Mouse (Mus musculus) liver, postnatal 0 days (tissue): ENCODE measurements around the gene Macf1. TPM values are rescaled to one million over a fixed set of nuclear protein-coding genes. Genes with fewer than 3 reads are reported as not detected.

Experiments used
- ATAC-seq: fragments of 200-750 bp; cut with Nextera tagmentation; 2 replicates; pipeline ENCODE4 v1.8.0; 2017; ENCODE audit warnings: mild to moderate bottlenecking, moderate library complexity
- DNase-seq: peaks from one replicate; pipeline ENCODE4 v3.0.0-alpha.2; 2016
- H3K27ac ChIP-seq: fragments of 300-500 bp; sonication (generic); 2 replicates; pipeline ENCODE4 v1.5.1; 2014; ENCODE audit warnings: antibody characterized with exemption, moderate library complexity, mild to moderate bottlenecking, low read depth
- H3K27me3 ChIP-seq: fragments of 300-500 bp; sonication (generic); 2 replicates; pipeline ENCODE4 v1.6.1; 2014; ENCODE audit warnings: low read length, control low read depth, mixed read lengths; ENCODE audit not compliant: insufficient read depth
- H3K36me3 ChIP-seq: fragments of 300-500 bp; sonication (generic); replicated peaks from 2 replicates; pipeline ENCODE4 v1.6.1; 2014; ENCODE audit warnings: mild to moderate bottlenecking, control low read depth, low read length, moderate library complexity, mixed read lengths; ENCODE audit not compliant: insufficient read depth
- H3K4me1 ChIP-seq: fragments of 300-500 bp; sonication (generic); 2 replicates; pipeline ENCODE4 v1.6.1; 2014; ENCODE audit warnings: antibody characterized with exemption, mild to moderate bottlenecking, control low read depth; ENCODE audit not compliant: insufficient read depth
- H3K4me2 ChIP-seq: fragments of 300-500 bp; sonication (generic); 2 replicates; pipeline ENCODE4 v1.6.1; 2014; ENCODE audit warnings: low read depth, mild to moderate bottlenecking, low read length, moderate library complexity, mixed read lengths
- H3K4me3 ChIP-seq: fragments of 300-500 bp; sonication (generic); 2 replicates; pipeline ENCODE4 v1.5.1; 2014; ENCODE audit warnings: low read depth, low read length
- H3K9ac ChIP-seq: fragments of 300-500 bp; sonication (generic); replicated peaks from 2 replicates; pipeline ENCODE4 v1.6.1; 2014; ENCODE audit warnings: mild to moderate bottlenecking, moderate library complexity
- H3K9me3 ChIP-seq: fragments of 300-500 bp; sonication (generic); 2 replicates; pipeline ENCODE4 v1.6.1; 2016; ENCODE audit warnings: mild to moderate bottlenecking, control low read depth, low read length, mixed read lengths
- CTCF ChIP-seq: sonication (generic); IDR thresholded peaks from 2 replicates; pipeline ENCODE4 v1.5.1; 2016; ENCODE audit warnings: antibody characterized with exemption, low read depth
- EP300 ChIP-seq: IDR thresholded peaks from 2 replicates; pipeline ENCODE4 v1.6.1; 2016; ENCODE audit warnings: antibody characterized with exemption, low read depth, mild to moderate bottlenecking
- WGBS: fragments of 180-500 bp; shearing (Covaris S2); extraction: QIAGEN DNeasy Blood & Tissue Kit; methylation state at CpG from one replicate; pipeline ENCODE4 v1.1.7; 2014; ENCODE audit not compliant: insufficient replicate concordance; 5-methylcytosine and 5-hydroxymethylcytosine counted together
- polyA plus RNA-seq: library from polyadenylated mRNA; unstranded; fragments of >200 nt; fragmentation: Nextera tagmentation; extraction: Ambion mirVana; gene quantifications from 2 replicates; pipeline ENCODE4 v1.2.1, GENCODE M21; 2015

Macf1 gene
- polyA plus RNA-seq, 1 experiment from 2014 or later = 11.3 TPM

- no peak for DNase-seq
- ATAC-seq = no peak
- no peak overlapping the region for H3K27ac ChIP-seq
- H3K9me3 ChIP-seq = no peaks in the 10 kb centered on the region
- no peaks in the 10 kb centered on the region for H3K36me3 ChIP-seq
- WGBS = 81% methylated on average over 10 of the region's 10 CpGs
- TF ChIP-seq EP300 (no peak), CTCF (no peak)
- H3K9ac ChIP-seq = no peak overlapping the region
- no peak overlapping the region for H3K4me2 ChIP-seq
- H3K4me3 ChIP-seq = no peak overlapping the region
- peaks cover 20% of the 10 kb centered on the region for H3K27me3 ChIP-seq
- H3K4me1 ChIP-seq = 0 out of 2 replicates have a peak, but pooled peaks cover 3% of the 10 kb centered on the region
Observed at GRCm38 (mm10) chr4:123690311-123690710, 6.2 kb upstream of the Macf1 start.

- under 1% methylated on average over 23 of the region's 89 CpGs for WGBS
- peak overlapping the region; percentile 30; the same call in 1 of the 2 replicates for H3K27ac ChIP-seq
- peak overlapping the region; percentile 64 for H3K4me3 ChIP-seq
- H3K27me3 ChIP-seq = peaks cover 23% of the 10 kb centered on the region
- ATAC-seq (peak; percentile 72), DNase-seq (peak; percentile 64)
- H3K4me1 ChIP-seq = 0 out of 2 replicates have a peak, but pooled peaks cover 3% of the 10 kb centered on the region
- no peaks in the 10 kb centered on the region for H3K36me3 ChIP-seq
- peak overlapping the region; percentile 91 for H3K4me2 ChIP-seq
- no peak for TF ChIP-seq CTCF
- TF ChIP-seq EP300 = no peak
- H3K9me3 ChIP-seq = no peaks in the 10 kb centered on the region
- peak overlapping the region; percentile 60 for H3K9ac ChIP-seq
Observed at GRCm38 (mm10) chr4:123687025-123687781, 3.0 kb upstream of the Macf1 start.

DNA sequence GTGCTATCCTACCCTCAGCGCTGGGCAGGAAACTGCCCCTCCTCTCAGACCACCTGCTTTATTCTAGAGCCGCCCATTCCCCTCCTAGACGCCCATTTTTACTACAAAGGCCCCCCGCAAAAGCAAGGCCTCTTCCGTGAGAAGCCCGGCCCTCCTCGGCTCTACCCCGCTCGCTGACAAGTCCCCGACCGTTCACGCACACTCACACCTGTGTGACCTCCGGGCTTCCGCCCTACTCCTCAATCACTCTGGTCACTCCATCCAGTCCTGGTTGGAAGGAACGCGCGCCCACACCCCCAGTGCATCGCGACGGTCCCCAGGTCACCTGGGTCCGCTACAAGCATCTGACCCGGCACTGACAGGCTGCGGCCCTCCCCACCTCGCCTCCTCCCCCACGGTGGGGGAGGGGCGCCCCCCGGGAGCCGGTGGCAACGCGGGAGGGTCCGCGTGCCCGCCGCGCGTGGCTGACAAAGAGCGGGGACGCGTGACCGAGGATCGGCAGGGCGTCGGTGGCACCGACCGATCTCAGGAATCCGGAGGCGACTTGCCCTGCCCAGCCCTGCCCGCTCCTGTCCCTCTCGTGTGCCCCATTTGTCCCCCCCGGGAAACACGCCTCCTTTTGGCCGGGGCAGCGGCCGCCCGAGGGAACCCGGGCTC lies 2.3 kb upstream of the Macf1 start:
- Histone ChIP-seq H3K4me3 (peak overlapping the region; percentile 64), H3K9ac (peak overlapping the region; percentile 60), H3K9me3 (no peaks in the 10 kb centered on the region), H3K4me2 (peak overlapping the region; percentile 91), H3K27ac (0 out of 2 replicates have a peak overlapping the region, but pooled peaks have one; percentile 30), H3K36me3 (no peaks in the 10 kb centered on the region), H3K27me3 (peaks cover 23% of the 10 kb centered on the region), H3K4me1 (0 out of 2 replicates have a peak, but pooled peaks cover 3% of the 10 kb centered on the region)
- DNase-seq (no peak), ATAC-seq (peak; percentile 38; the same call in 1 of the 2 replicates)
- 5% methylated on average over 33 of the region's 56 CpGs for WGBS
- TF ChIP-seq CTCF (0 out of 2 replicates have a peak, but pooled peaks have one; percentile 6), EP300 (no peak)

- no peak overlapping the region for H3K9ac ChIP-seq
- no peaks in the 10 kb centered on the region for H3K9me3 ChIP-seq
- H3K27me3 ChIP-seq = peaks cover 23% of the 10 kb centered on the region
- DNase-seq (no peak), ATAC-seq (no peak)
- no peaks in the 10 kb centered on the region for H3K36me3 ChIP-seq
- 0 out of 2 replicates have a peak, but pooled peaks cover 3% of the 10 kb centered on the region for H3K4me1 ChIP-seq
- whole genome bisulfite sequencing = 67% methylated on average over 8 of the region's 8 CpGs
- H3K27ac ChIP-seq = no peak overlapping the region
- peak overlapping the region; percentile 91 for H3K4me2 ChIP-seq
- 0 out of 2 replicates have a peak overlapping the region, but pooled peaks have one; percentile 64 for H3K4me3 ChIP-seq
- TF ChIP-seq EP300 (no peak), CTCF (no peak)
Observed at GRCm38 (mm10) chr4:123685506-123686242, 1.5 kb upstream of the Macf1 start.

- Histone ChIP-seq H3K9me3 (no peaks in the 10 kb centered on the region), H3K4me3 (no peak overlapping the region), H3K36me3 (no peaks in the 10 kb centered on the region), H3K4me1 (0 out of 2 replicates have a peak, but pooled peaks cover 3% of the 10 kb centered on the region), H3K4me2 (no peak overlapping the region), H3K27me3 (peaks cover 23% of the 10 kb centered on the region), H3K27ac (no peak overlapping the region), H3K9ac (no peak overlapping the region)
- TF ChIP-seq CTCF (no peak), EP300 (no peak)
- DNase-seq = no peak
- 75% methylated on average over 7 of the region's 7 CpGs for WGBS
- no peak for ATAC-seq
Observed at GRCm38 (mm10) chr4:123685046-123685445, 886 bp upstream of the Macf1 start.
